Mouse (Mus musculus) myocyte (in vitro differentiated cells): ENCODE data around the gene Ucn.

ENCODE experiments used
- E2F4 ChIP-seq: IDR thresholded peaks from one replicate; pipeline ENCODE4 v1.6.1; 2011; ENCODE audit warnings: mild to moderate bottlenecking, control low read depth, moderate library complexity; ENCODE audit not compliant: insufficient read depth
- MYOG ChIP-seq, 3 experiments: IDR thresholded peaks; one replicate each; pipeline ENCODE4 v1.6.1; 2011; ENCODE audit warnings: control low read depth in 2 of 3, low read depth in 2 of 3, mild to moderate bottlenecking in 2 of 3; ENCODE audit not compliant: insufficient read length in 2 of 3, control insufficient read depth in 1 of 3, insufficient read depth in 1 of 3
- POLR2A ChIP-seq: IDR thresholded peaks from one replicate; pipeline ENCODE4 v1.6.1; 2011; ENCODE audit warnings: low read depth, mild to moderate bottlenecking, control low read depth, moderate library complexity; ENCODE audit not compliant: insufficient read length
- POLR2AphosphoS2 ChIP-seq: IDR thresholded peaks from one replicate; pipeline ENCODE4 v1.6.1; 2011; ENCODE audit warnings: low read depth, control low read depth; ENCODE audit not compliant: insufficient read length
- SRF ChIP-seq: IDR thresholded peaks from one replicate; pipeline ENCODE4 v1.6.1; 2011; ENCODE audit warnings: low read depth; ENCODE audit not compliant: control insufficient read depth, insufficient read length
- TCF12 ChIP-seq: IDR thresholded peaks from one replicate; pipeline ENCODE4 v1.6.1; 2011; ENCODE audit warnings: mild to moderate bottlenecking, control low read depth; ENCODE audit not compliant: poor library complexity, insufficient read depth, severe bottlenecking
- TCF3 ChIP-seq: IDR thresholded peaks from one replicate; pipeline ENCODE4 v1.6.1; 2011; ENCODE audit warnings: low read depth, control low read depth; ENCODE audit not compliant: insufficient read length

GRCm38 (mm10) chr5:31094799-31095691, 43.6 kb downstream of the Ucn start:
- TF ChIP-seq POLR2A: no peak
- TF ChIP-seq TCF12: no peak
- TF ChIP-seq E2F4: no peak
- no peak for TF ChIP-seq TCF3
- TF ChIP-seq SRF: no peak
- TF ChIP-seq MYOG (IDR thresholded peaks at IDR 0.05; ENCODE audit: control insufficient read depth in 1 of 3, insufficient read depth in 1 of 3, insufficient read length in 2 of 3, low read depth in 2 of 3): no peak
- no peak for TF ChIP-seq POLR2AphosphoS2
